Mouse (Mus musculus) olfactory bulb, adult 2 months (tissue): ENCODE measurements around the gene OR5BS1P. TPM values are rescaled to one million over a fixed set of nuclear protein-coding genes. Genes with fewer than 3 reads are reported as not detected.
"Not testable (repeated sequence)": the region's sequence is repeated elsewhere in the genome, so short reads cannot be mapped to it uniquely, and the experiment has no call there.

Source experiments
- H3K27ac ChIP-seq: fragments of 200-500 bp; 2 replicates; pipeline ENCODE4 v1.5.1; 2012; ENCODE audit warnings: low read depth, low read length; ENCODE audit not compliant: insufficient read depth
- H3K4me1 ChIP-seq: fragments of 200-500 bp; 2 replicates; pipeline ENCODE4 v1.6.1; 2012; ENCODE audit warnings: low read length; ENCODE audit not compliant: control insufficient read depth, insufficient read depth
- H3K4me3 ChIP-seq: fragments of 200-500 bp; 2 replicates; pipeline ENCODE4 v1.5.1; 2012; ENCODE audit warnings: mild to moderate bottlenecking, low read depth, low read length, moderate library complexity; ENCODE audit not compliant: insufficient read depth
- CTCF ChIP-seq: fragments of 200-500 bp; IDR thresholded peaks from 2 replicates; pipeline ENCODE4 v1.5.1; 2012; ENCODE audit warnings: low read depth, mild to moderate bottlenecking, low read length, moderate library complexity; ENCODE audit not compliant: insufficient read depth
- POLR2A ChIP-seq: fragments of 200-500 bp; IDR thresholded peaks from 2 replicates; pipeline ENCODE4 v1.6.1; 2012; ENCODE audit warnings: mild to moderate bottlenecking, low read depth, low read length, moderate library complexity; ENCODE audit not compliant: insufficient read depth
- WGBS: fragments of 180-500 bp; shearing (Covaris S2); methylation state at CpG from one replicate; pipeline ENCODE4 v1.1.7; 2018; 5-methylcytosine and 5-hydroxymethylcytosine counted together
- polyA plus RNA-seq: library from polyadenylated mRNA; stranded (reverse); fragments of >200 nt; gene quantifications from 2 replicates; pipeline ENCODE4 v1.2.4, GENCODE M21; 2012; ENCODE audit warnings: low replicate concordance; ENCODE audit not compliant: missing spikeins, insufficient read depth, insufficient read length

OR5BS1P gene
- polyA plus RNA-seq, 1 experiment: not detected

DNA sequence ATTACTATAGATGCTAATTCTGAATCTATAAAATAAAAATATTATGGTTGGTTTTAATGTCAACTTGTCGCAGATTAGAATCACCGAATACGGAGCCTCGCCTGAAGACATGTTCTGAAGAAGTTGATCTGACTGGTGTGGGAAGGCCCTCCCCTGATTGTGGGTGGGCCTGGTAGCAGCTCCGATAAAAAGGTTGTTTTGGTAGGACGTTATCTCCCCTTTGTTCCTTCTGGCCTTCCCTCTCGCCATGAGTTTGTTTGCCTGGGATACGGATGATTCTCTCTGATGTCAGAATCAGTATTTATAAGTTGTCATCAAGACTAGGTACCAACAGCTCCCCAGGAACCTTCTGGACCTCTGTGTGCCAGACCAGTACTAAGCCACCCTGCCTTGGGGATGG lies 42.5 kb downstream of the OR5BS1P start:
- peaks cover 3% of the 10 kb centered on the region; the same call in 1 of the 2 replicates for H3K4me1 ChIP-seq
- H3K27ac ChIP-seq: no peak overlapping the region
- H3K4me3 ChIP-seq: no peak overlapping the region
- WGBS: 77% methylated on average over 8 of the region's 8 CpGs
- TF ChIP-seq CTCF (no peak), POLR2A (no peak)

DNA sequence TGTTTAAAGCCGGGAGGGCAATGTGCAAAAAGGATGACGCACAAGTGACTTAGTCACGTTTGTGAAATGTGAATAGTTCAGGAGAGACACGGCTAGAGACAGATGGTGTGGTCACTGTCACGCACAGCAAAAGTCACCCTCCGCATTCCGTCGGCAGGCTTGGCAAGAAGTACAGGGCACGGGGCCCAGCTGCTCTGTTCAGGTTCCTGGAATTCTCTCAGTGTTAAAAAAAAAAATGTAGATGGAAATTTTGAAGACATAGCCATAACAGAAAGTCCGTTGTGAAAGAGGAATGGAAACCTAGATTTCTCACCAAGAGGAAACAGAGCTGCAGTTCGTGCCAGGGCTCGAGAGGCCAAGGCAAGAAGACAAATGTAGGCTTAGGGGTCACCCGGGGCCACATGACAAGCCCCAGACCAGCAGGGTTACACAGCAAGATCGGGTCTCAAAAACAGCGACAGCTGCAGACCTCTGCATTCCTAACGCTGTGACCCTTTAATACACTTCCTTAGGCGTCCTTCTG lies 43.2 kb downstream of the OR5BS1P start:
- TF ChIP-seq CTCF: no peak
- no peak for TF ChIP-seq POLR2A
- no peak overlapping the region for H3K27ac ChIP-seq
- no peak overlapping the region for H3K4me3 ChIP-seq
- H3K4me1 ChIP-seq: peaks cover 3% of the 10 kb centered on the region; the same call in 1 of the 2 replicates
- WGBS: 62% methylated on average over 17 of the region's 17 CpGs

DNA sequence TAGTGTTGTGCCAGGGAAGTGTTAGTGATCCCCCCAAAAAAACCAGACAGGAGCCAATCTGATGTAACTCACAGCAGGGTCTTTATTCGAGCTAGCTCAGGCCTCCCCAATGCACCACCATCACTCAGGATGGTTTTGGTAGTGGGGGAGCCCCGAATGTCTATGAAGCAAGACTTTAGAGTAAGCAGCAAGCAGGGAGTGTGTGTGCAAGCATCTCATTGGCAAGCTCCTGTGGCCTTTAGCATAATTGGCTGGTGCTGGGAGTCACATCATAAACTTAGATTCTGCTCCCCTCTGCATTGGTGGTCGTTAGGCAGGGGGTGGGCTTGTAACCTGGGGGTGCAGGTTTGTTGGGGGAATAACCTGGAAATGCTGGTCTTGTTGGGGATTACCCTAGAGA lies 44.0 kb downstream of the OR5BS1P start:
- H3K4me1 ChIP-seq, H3K4me3 ChIP-seq, H3K27ac ChIP-seq: not testable (repeated sequence)
- WGBS: 61% methylated on average over 3 of the region's 3 CpGs

DNA sequence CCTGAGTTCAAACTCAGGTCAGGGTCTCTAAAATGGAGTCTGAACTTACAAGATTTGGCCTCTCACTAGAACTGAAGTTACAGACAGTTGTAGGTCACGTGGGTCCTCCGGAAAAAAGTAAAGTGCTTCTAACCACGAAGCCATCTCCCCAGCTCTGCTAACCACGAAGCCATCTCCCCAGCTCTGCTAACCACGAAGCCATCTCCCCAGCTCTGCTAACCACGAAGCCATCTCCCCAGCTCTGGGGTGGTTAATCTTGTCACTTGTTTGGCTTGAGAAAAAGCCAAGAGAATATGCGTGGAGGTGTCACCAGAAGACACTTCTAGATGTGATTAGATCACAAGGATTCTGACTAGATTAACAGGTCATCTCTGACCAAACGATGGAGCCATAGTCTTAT lies 44.5 kb downstream of the OR5BS1P start:
- Histone ChIP-seq H3K27ac (no peak overlapping the region), H3K4me1 (peaks cover 3% of the 10 kb centered on the region; the same call in 1 of the 2 replicates), H3K4me3 (no peak overlapping the region)
- WGBS: 90% methylated on average over 8 of the region's 8 CpGs
- TF ChIP-seq POLR2A: no peak

DNA sequence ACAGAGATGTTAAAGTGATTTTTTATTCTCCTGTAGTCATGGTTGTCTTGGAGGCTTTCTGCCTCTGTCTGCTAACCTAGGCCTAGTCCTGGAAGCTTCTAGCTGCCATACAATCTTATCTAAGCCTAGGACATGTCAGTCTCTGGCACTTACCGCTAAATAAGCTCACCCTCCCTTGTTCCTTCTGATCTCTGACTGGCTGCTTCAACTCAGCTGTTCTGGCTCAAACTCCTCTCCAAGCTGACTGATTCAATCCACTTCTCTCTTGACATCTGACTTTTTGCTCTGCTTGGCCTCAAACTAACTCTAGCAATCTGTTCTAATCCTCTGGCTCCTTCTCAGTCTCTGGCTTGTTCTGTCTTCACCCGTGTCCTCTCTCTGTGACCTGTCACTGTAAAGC lies 45.1 kb downstream of the OR5BS1P start:
- not testable (repeated sequence) for H3K4me3 ChIP-seq, H3K4me1 ChIP-seq, H3K27ac ChIP-seq
- 92% methylated on average over 2 of the region's 2 CpGs for WGBS

DNA sequence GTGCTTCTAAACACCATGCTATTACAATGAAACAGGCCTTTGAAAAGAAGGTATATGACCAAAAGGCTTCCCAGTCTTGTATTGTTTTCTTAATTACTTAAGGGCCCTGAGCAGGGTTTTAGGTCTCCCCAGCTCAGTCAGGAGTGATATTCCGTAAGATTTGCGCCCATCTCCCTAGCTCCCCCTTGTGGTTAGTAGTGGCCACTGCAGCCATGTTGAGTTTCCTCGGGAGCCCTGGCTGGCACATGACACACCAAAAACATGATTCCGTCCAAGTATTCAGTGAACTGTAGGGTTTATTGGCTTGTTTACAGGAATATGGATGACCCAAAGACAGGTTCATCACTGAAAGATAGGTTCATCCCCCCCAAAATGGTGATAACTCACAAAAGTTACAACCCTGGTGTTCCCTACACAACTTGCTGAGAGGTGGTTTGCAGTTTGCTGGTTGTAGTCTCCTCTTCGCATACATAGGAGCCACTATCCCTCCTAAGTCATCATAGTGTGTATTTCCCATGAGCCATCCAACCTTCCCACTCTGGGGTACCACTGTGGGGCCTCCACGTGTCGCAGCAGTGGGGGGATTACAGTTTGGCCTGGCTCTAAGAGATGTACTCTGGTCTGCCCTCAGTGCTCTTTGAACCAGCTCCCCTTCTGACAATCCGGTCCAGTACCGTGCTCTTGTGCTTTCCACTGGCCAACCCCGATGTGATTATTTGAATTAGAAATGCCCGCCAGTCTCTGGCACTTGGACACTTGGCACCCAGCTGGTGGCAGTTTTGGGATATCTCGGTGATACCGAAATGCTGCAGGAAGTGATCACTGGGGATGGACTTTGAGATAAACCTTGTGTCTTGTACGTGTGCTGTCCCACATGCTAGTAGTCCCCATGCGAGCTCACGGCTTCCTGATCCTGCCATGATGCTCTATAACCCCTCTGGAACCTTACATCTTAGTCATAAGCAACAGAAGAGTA lies 48.0 kb downstream of the OR5BS1P start:
- no peak for TF ChIP-seq POLR2A
- peak; percentile 51; the same call in 1 of the 2 replicates for TF ChIP-seq CTCF
- Histone ChIP-seq H3K4me1 (peaks cover 4% of the 10 kb centered on the region; the same call in 1 of the 2 replicates), H3K4me3 (no peak overlapping the region), H3K27ac (no peak overlapping the region)
- 65% methylated on average over 16 of the region's 16 CpGs for WGBS

DNA sequence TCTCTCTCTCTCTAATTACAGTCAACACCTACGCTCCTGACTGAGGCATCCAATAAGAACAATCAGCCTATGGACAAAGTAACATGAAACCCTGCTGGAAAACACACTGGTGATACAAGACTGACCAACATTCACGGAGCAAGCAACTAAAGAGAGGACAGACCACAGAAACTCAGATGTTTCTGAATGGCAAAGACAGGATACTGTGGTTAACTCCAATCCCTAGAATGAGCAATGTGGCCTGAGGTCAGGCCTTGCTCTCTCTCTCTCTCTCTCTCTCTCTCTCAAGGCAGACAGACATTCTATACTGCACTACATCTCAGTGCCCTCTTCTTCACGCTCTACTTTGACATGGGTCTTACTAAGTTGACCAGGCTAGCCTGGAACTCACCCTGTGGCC lies 51.5 kb downstream of the OR5BS1P start:
- H3K4me3 ChIP-seq: no peak overlapping the region
- peaks cover 4% of the 10 kb centered on the region; the same call in 1 of the 2 replicates for H3K4me1 ChIP-seq
- H3K27ac ChIP-seq: no peak overlapping the region
- no peak for TF ChIP-seq CTCF
- TF ChIP-seq POLR2A: no peak
- 63% methylated on average over 3 of the region's 3 CpGs for WGBS

DNA sequence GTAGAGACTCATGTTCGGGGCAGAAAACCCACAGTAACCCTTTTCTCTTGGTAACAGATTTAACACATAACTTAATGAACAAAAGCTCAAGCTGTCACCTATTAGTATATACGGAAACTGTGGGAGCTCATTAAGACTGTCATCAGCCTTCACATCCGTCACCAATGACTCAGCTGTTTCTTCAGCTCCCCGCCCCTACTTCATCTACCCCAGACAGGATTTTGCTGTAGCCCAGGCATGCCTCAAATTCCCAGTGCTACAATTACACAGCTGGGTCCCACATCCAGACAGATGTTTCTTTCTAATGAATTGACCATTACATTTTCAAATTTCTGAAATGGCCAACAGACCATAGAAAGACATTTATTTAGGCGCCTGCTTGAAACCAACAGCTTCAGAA lies 56.4 kb downstream of the OR5BS1P start:
- WGBS: 52% methylated on average over 5 of the region's 5 CpGs
- Histone ChIP-seq H3K27ac (no peak overlapping the region), H3K4me3 (no peak overlapping the region), H3K4me1 (peaks cover 2% of the 10 kb centered on the region; the same call in 1 of the 2 replicates)
- no peak for TF ChIP-seq CTCF
- TF ChIP-seq POLR2A: no peak

DNA sequence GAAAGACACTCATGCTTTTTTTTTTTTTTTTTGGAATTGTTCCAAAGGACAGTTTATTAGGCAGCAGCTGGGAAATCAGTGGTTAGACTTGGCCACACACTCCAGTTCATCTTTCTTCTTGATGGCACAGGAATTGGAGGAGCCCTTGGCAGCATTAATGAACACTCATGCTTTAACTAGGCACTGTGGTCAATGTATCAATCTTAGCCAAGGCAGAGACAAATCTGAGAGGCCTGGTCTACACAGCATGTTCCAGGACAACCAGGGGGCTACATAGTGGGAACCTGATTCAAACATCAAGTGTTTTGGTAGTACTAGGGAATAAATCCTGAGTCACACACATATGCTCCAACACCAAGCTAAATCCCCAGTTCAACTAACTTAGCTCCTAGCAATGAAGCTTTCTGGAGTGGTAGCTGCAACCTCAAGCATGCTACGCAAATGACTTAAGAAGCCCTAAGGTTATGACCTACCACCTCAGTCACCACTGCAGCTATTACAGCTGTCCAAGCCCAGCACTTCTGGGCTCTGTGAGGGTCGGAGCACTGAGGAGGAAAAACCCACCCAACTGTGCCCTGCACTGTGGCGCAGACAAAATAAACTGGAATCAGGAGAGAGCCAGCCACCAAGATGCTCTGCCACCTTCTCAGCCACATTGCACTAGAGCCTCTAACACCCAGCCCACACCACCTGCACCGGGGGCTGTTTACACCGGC lies 57.5 kb downstream of the OR5BS1P start:
- Histone ChIP-seq H3K4me3 (no peak overlapping the region), H3K27ac (no peak overlapping the region), H3K4me1 (peaks cover 5% of the 10 kb centered on the region)
- 83% methylated on average over 5 of the region's 5 CpGs for WGBS
- TF ChIP-seq CTCF: no peak
- TF ChIP-seq POLR2A: no peak
